Mouse (Mus musculus): ENCODE measurements around the gene Hoxd9.

DNA sequence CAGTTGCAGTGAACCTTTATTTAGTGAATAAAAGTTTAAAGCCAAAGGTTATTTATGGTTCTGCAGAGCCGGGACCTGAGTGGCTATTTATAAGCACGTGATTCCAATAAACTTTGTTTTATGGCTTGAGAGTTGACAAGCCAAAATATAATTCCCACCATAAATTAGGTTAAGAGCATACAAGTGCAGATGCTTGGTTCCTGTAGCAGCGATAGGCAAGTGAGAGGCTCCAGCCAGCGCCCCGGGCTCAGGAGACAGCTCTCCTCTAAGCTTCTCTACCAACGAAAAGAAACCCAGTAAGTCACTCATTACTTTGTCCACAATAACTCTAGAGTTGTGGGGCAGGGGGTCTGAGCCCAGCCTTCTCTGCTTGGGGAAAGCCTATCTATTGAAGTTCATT lies 24.4 kb downstream of the Hoxd9 start:
- TF ChIP-seq CTCF (IDR thresholded peaks at IDR 0.05) (no peak), EP300 (IDR thresholded peaks at IDR 0.05) (no peak)

All from lung, postnatal 0 days (tissue).